Mouse (Mus musculus) spleen, postnatal 14 days (tissue): ENCODE measurements around the gene Tmbim1.
"Not testable (repeated sequence)": the region's sequence is repeated elsewhere in the genome, so short reads cannot be mapped to it uniquely, and the experiment has no call there.

ENCODE experiments used
- DNase-seq, 2 experiments: peaks; one replicate each; pipeline ENCODE4 v3.0.0; 2021 to 2022; ENCODE audit warnings: low spot score in 2 of 2

Tmbim1 gene

DNA sequence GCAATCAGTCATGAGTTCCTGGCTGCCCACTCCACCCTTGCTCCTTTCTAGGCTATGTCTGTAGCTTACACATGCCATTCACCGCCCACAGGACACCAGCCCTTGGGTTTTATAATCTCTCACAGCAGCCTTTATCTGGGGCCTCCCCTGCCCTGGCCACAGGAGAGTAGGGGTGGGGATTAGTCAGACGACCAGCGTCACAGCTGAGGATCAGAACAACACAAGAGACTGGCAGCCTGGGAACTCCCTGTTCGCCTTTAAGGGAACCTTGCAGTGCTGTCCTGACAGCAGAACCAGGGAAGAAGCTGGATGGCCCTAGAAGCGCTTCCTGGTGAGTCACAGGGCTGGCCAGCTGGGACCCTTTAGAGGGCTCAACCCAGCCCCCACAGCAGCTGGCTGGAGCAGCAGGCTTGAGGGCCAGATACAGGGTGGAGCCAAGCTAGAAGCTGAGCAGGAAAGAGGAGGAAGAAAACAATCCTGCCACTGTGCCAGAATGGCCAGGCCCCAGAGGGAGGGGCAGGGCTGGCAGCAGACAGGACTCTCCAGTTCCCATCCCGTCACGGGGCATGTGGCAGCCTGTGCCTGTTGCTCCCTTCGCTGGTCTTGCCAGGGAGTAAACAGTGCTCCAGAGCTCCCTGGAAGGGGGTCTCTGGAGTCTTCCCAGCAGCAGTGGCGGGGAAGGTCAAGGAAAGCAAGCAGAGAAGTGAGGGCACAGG lies 9.8 kb downstream of the Tmbim1 start:
- DNase-seq, result peak in 1 of 2 experiments; percentile 22

DNA sequence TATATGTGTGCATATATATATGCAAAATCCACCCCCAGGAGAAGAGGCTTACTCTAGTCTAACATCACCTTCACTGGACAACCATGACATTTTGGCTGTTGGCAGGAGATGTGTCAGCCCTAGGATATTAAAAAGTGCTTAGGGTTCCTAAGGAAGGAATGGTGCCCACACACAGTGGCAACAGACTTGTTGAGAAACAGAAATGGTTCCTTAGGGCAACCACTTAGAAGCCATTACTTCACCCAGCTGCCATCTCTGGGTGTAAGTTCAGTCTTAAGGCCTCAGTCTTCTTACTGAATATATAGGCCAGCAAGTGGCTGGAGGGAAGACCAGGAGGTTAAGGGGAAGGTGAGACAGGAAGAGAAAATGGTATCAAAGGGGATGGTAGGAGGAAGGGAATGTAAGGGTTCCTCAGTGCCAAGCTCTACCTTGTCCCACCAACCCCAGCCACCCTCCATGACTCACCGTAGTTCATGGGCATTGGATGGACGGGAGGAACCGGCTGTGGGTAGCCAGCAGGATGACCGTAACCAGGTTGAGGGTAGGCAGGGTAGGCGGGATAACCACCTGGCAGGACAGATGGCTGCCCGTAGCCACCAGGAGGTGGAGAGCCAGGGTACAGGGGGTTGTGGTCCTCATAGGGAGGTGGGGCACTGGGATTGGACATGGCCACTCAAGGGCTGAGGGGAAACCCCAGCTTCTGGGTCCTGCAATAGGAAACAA lies 10.5 kb downstream of the Tmbim1 start:
- DNase-seq, result no peak

DNA sequence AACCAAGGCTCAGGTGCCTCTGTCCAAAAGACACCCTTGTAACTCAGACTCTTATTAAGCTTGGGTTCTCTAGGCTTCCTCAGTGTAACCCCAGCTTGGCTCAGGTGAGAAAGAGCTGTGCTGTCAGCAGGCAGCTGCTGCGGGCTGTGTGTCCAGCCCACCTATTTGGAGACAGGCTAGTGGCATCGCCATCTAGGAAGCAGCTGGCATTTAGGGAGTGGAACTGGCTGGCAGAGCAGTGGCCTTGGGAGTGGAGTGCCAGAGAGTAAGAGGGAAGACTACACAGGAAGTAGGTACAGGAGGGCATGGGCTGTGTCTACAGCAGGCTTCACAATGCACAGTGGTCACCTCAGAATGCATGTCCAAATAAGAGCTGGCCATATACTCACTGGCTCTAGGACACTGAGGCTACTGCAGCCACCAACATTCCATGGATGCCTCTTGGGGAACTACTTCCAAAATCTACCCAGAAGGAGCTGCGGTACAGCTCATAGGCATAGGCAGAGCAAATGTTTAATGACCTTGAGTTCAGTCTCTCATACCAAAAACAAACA lies 11.3 kb downstream of the Tmbim1 start:
- DNase-seq, result no peak

DNA sequence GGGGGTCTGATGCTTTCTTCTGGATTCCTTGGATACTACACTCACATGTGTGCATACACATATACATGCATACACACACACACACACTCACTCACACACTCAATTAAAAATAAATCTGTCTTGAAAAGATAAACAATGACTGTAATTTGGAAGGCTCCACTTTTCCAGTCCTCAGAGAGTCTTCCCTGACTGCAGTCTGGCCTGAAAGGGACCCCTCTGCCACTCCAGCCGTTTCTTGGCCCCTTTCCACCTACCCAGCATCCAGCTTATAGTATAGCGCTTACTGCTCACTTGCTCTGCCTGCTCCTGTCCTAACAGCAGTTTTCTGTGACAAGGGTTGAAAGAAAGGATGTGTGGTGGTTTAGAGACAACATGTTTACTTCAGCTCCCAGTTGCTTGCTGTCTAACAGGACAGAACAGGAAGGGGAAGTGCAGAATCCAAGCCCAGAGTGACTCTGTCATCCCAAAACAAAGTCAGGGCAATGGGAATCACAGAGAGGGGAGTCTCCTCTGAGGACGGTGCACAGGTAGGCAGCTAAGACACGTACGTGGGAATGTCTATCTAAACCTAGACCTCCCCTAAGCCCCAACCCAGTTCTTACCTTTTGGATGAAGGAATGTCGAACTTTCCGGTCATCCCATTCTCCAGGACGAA lies 12.0 kb downstream of the Tmbim1 start:
- DNase-seq, result no peak

DNA sequence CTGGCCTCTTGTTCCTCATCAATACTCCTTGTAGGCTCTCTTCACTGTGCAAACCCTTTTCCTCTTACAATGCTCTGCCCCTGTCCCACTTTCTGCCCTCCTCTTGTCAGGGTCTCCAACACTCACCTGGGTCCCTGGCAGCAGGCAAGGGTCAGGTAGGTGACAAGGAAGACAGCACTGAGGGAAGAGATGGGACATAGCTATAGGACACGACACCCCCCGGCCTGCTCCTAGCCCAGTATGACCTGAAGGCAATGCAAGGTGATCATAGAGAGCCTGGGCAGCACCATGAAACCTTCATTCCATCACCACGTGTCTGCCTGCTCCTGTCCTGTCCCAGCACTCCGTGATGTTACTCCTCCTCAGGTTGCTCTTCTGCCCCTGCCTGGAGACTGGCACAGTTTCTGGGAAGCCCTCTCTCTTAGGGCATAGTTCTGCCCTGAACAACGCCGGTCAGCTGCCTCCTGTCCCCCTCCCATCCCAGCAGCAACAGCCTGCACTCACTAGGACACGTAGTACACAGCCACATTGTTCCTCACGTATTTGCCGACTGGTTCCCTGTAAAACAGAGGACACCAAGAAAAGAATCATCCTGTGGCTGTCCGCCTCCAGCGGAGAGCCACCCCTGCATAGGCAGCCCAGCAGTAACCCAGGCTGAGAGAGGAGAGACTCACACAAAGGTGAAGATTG lies 12.9 kb downstream of the Tmbim1 start:
- DNase-seq, result no peak

DNA sequence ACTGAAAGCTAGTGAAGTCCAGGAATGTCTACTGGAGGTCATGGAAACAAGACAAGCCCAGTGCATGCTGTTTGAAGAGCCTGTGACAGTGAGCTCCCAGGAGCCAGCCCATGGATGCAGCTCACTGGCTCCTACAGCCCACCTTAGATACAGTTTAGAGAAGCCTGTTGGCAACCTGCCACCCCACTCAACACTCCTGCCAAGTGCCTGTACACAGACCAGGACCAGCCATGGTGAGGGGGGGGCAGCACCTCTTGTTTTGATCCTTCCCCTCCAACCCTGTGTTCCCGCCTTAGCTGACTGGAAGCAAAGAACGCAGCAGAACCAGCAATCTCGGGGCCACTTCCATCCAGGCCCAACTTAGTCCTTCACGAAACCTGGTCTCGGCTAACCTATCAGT lies 15.3 kb downstream of the Tmbim1 start:
- no peak for DNase-seq

DNA sequence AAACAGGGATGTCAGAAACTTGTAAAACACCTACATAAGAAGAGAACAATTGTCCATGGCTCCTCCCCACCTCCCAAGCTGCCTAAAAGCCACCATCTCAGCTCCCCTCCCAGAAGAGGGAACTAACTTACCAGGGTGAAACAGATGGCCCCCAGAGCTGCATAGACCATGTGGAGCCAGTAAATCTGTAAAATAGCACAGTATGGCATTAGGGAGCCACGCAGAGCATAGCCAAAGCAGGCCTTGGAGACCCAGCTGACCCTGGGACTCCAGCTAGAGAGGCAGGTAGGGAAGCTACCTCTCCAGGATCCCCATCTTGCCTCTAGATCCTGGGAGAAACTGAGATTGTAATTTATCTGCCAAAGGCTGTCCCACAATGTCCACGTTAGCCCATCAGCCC lies 15.7 kb downstream of the Tmbim1 start:
- no peak for DNase-seq

DNA sequence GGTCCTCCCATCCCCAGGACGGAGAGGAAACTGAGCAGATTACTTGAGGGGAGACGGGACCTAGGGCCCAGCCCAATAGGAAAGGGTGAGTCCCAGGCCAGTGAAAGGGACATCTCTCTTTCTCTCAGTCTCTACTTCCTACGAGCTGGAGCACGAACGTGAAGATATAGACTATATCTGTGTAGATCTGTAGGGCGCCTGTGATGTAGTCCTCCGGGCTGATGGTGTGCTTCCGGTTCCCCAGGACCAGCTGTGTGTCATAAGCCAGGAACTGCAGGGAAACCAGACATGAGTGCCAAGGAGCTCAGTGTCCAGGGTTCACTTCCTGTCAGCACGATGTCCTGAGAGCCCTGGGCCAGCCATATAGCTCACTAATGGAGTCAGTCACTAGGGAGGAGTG lies 16.2 kb downstream of the Tmbim1 start:
- no peak for DNase-seq

DNA sequence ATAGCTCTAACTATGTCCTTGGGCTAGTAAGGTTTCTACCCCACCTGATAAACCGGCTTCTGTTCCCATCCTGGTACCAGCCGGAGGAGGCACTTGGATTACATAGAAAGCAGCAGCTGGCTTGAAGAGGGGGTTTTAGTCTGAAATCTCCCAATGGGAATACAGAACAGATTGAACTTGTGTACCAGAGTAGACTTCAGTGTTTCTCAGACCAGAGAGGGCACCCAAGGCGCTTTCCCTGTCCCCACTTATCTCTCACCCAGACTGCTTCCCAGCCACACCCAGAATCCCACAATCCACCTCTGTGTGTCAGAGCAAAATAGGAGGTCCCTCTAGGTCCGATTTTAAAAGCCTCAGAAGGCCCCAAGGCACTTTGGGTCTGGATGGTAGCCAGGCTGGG lies 17.1 kb downstream of the Tmbim1 start:
- no peak for DNase-seq

DNA sequence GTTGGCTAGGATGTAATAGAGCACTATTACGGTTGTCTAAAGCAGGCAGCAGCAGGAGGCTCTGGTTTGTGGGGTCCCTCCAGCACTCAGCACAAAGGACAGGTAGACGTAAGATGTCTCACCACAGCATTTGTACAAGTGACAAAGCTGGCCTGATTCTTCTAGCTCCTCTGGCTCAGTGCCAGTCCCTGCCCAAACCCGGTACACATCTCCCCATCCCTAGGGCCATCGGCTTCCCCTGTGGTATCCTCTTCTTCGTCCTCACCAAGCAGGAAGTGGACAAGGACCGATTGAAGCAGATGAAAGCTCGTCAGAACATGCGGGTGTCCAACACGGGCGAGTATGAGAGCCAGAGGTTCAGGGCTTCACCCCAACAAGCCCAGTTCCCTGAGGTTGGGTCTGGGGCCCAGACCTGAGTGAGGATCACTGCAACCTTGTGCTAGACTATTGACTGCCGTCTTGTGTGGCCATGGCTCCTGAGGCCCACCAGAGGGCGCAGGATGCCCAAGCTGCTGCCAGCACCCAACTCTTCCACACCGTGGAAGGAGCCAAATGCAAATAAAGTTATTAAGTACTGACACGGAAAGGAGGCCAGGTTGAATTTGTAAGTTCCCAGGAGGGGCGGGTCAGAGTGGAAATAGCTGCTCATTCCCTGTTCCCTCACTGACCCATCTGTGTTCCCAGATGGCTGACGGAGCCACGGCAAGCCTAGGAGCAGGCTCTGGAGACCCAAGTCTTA lies 18.4 kb downstream of the Tmbim1 start:
- DNase-seq, result not testable (repeated sequence)

DNA sequence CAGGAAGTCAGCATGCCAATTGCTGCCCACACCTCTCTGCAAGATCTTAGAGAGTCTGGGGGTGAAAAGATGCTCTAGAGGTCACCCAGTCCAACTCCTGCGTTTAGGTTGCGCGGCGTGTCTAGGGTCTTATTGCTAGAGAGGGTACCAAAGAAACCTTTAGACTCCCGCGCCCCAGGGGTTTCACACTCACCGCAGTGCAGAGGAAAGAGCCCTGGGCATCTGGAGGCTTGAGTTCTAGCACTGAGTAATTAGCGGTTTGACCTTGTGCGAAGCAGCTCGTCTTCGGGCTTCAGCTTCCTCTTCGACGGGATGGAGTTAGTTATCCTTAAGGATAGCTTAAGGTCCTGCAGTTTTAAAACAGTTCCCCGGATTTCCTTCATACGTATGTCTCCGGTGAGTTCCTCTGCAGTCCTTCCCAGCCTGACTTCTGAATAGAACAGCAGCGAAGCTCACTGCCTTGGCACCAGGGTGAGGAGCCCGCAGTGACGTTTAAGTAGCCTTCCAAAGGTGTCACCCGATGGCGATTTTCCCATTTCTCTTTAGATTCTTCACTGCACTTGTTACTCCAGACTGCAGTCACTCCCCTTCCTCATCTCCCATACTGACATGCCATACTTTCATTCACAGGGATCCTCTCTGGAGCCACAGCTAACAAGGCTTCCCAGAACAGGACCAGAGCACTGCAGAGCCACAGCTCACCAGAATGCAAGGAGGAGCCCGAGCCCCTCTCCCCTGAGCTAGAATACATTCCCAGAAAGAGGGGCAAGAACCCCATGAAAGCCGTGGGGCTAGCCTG lies 20.0 kb downstream of the Tmbim1 start:
- no peak for DNase-seq

DNA sequence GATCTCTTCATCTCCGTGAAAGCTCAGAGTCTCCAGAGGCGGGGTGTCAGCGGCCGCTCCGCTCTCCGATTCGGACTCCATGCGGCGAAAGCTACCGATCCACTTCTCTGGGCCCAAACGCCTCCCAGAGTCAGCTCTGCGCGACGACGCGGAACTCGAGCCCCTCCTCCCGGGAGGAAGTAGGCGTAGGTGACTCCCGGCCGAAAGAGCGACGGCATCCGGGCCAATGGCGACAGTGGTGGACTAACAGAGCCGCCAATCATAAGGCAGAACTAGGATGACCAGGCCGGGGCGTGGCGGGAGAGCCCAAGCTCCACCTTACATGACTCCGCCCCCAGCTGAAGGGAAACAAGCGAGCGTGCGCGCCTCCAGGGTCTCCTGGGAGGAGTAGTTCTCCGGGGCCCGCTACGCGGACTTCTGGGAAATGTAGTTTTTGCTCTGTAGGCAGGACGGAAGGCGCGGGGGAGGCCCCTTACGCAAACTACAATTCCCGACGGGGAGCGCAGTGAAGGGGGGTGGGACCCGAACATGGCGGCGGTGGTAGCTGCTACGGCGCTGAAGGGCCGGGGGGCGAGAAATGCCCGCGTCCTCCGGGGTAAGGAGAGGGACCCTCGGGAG lies 20.8 kb downstream of the Tmbim1 start, which contains the start of the genes Aamp and Pnkd:
TSS of gene Aamp (minus strand) at position 196 of the 618 bp plus-strand sequence.
TSS of gene Pnkd (plus strand) at position 388 of the 618 bp plus-strand sequence.
- DNase-seq, result peak; percentile 98

DNA sequence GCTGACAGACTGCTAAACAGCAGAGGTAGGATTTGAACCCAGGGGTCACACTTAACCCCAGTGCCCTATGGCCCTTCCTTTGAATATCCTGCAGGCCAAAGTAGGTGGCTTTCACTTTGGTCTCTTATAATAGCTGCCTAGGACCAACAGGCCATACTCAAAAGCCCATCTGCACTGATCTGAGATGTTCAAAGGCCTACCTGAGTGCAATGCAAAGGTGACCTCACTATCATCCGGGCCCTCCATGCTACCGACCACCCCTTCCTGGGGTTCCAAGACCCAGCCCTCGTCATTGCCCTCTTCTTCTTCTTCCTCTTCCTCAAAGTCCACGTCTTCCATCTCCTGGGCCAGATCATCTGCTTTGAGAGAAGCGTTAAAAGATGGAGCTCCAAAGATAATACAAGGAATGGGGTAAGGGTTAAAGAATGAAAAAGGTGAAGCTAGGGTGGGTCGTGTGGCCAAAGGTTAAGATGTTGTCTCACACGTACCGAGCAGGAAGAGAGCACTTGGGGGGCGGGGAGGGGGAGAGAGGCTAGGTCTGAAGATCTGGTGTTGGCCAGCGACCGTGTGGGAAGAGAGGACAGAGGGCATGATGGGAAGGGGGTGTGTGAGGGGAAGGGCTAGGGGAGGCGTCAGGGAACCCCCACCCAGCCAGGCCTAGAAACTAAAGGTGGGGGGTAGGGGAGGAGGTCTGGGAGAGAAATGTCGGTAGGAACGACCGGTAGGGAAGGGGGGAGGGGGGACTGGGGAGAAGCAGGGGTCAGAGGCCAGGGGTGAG lies 21.5 kb downstream of the Tmbim1 start:
- peak in 1 of 2 experiments; percentile 30 for DNase-seq

DNA sequence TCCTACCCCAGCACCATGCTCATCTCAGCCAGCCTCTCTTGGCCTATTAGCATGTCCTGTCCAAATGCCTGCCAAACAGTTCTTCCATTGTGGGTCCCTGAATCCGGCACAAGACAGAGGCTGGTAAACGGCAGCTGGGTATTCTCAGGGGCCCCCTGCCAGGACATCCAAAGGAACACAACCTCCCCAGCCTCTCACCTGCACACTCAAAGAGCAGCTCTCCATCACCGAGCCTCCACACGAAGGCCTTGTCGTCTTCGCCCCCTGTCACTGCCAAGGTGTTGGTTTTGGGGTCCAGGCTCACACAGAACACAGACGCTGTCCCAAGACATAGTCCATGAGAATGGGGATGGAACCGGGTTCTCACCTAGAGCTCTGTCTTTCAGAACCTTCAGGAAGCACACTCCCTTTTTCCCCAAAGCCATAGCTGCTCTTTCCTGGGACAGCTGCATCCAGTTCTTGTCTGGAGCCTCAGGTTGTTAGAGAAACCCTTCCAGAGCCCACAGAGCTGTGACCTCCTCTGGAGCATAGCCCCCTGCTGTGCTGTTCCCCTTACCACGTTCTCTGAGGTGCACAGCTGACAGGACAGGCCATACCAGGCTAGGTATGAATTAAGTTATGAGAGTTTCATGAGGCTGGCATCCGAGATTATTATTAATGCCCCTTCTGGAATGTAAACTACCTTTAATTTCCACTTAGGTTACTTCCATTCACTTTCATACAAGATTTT lies 22.4 kb downstream of the Tmbim1 start:
- no peak for DNase-seq

DNA sequence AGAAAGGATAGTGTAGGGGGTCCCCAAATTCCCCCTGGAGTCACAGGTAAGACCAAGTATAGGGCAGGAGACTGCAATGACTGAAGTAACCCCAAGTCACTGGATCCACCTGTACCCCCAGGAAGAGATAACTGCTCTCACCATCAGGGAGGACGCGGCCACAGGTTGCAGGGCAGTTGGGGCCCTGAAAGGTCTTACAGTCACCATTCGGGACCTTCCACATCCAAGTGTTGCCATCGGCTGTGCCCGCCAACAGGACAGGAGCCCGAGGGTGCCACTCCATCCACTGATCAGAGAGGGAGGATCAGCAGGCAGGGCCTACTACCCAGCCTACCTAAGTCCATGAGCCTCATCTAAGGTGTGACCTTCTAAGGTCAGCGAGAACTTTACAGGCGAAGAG lies 23.5 kb downstream of the Tmbim1 start:
- DNase-seq, result no peak

DNA sequence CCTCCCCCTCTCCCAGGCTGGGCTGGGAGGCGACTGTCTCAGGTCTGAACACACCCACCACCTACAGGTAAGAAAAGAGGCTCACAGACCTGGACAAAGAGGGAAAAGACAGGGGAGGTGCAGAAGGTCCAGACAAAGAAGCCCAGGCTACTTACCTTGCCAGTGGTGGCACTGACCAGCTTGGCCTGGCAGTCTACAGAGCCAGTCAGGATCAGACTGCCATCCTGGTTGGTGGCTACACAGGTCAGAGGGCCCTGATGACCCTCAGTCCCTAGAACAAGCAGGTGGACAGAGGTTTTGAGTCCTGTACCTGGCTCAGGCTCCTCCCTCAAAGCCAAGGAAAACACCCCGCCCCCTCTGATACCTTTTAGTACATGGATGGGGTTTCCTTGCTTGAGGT lies 24.1 kb downstream of the Tmbim1 start:
- DNase-seq, result no peak

DNA sequence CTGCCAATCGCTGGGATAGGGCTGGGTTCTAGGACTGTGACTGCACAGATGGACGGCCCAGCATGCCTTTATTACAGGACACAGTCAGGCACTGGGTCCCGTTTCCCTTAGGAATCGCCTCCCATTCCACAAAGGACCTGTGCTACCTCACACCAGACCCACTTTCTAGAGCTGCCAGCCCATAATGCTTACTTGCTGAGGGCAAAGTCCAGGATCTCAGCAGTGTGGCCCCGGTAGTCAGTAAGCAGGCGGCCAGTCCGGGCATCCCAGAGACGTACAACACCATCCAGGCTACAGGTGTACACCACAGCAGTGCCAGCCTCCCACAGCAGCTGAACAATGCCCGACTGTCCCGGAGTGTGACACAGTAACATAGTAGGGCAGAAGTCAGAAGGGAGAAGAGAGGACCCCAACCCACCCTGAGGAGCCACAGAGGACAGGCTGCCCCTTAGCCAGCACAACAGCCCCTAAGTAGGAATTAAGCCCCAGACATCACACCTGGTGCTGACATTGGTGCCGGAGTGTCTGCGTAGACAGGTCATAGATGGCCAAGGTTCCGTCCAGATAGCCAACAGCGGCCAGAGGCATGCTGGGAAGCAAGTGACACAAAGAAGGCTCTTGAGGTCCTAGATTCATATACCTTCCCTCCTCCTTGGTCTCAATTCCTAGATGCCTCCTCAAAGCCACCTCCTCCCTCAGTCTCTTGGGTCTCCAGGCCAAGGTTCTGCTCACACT lies 24.7 kb downstream of the Tmbim1 start:
- DNase-seq, result no peak

DNA sequence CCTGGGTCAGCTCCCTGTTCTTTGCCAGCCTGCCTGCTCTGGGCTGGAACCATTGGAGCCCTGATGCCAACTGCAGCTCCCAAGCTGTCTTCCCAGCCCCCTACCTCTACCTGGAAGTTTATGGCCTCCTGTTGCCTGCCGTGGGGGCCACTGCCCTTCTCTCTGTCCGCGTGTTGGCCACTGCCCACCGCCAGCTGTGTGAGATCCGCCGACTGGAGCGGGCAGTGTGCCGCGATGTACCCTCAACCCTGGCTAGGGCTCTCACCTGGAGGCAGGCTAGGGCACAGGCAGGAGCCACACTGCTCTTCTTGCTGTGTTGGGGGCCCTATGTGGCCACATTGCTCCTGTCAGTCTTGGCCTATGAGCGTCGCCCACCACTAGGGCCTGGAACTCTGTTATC lies 26.4 kb downstream of the Tmbim1 start:
- no peak for DNase-seq
